Mouse (Mus musculus): ENCODE data around the gene Mpv17l2. TPM values are rescaled to one million over a fixed set of nuclear protein-coding genes. Genes with fewer than 3 reads are reported as not detected.

The Mpv17l2 gene
- polyA plus RNA-seq, 1 experiment from 2014 or later, result 47.6 TPM

DNA sequence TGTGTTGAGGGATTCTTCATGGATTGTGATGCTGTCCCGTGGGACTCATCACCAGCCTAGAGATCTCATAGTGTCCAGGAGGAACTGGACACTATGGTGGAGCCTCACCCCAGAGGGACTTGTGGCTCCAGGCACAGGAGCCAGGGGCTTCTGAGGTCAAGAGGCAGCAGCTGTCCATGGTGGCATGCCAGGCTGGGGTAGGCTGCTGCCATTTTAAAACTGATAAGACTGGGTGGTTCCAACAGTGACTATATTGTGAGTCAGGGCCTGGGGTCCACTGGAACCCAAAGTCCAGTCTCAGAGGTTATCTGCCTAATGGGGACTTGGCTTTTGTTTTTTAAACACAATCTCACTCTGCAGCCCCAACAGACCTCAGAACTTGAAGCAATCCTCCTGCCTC lies 41.1 kb upstream of the Mpv17l2 start:
- H3K9me3 ChIP-seq (replicated peaks; ENCODE audit: control insufficient read depth, low read length), result no peaks in the 10 kb centered on the region
- ATAC-seq (ENCODE audit: insufficient read depth, low FRiP score), result no peak
- no peak overlapping the region for H3K4me2 ChIP-seq (ENCODE audit: low read depth, low read length)
- H3K4me3 ChIP-seq (replicated peaks; ENCODE audit: low read length), result no peak overlapping the region
- H3K27ac ChIP-seq (ENCODE audit: low read length), result no peak overlapping the region
- no peak overlapping the region for H3K9ac ChIP-seq (ENCODE audit: low read length)
- H3K36me3 ChIP-seq (ENCODE audit: control insufficient read depth, insufficient read depth, low read length), result no peaks in the 10 kb centered on the region
- peaks cover 21% of the 10 kb centered on the region for H3K4me1 ChIP-seq (ENCODE audit: control insufficient read depth, insufficient read depth, low read length)
- peaks cover 29% of the 10 kb centered on the region for H3K27me3 ChIP-seq (ENCODE audit: control insufficient read depth, insufficient read depth, low read length)
- WGBS, result 90% methylated on average over 1 of the region's 1 CpGs

DNA sequence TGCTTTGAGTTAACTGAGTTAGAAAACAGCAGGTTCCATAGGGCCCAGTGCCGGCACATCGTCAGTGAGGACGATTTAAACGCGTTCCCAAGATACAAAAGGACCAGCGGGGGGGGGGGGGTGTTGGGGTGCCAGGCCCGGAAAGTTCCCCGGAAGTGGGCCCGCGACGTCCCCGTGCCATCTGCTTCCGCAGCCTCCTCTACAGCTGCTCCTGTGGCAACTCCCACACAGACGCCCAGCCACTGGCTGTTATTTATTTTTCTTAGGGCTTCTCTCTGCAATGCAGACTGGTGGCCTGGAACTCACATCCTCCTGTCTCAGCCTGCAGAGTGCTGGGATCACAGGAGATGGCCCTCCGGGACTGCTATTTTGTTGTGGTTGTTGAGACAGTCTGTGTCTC lies 40.4 kb upstream of the Mpv17l2 start:
- Histone ChIP-seq H3K9me3 (replicated peaks; ENCODE audit: control insufficient read depth, low read length) (no peaks in the 10 kb centered on the region), H3K27ac (ENCODE audit: low read length) (no peak overlapping the region), H3K9ac (ENCODE audit: low read length) (no peak overlapping the region), H3K4me1 (ENCODE audit: control insufficient read depth, insufficient read depth, low read length) (peaks cover 27% of the 10 kb centered on the region), H3K4me3 (replicated peaks; ENCODE audit: low read length) (no peak overlapping the region), H3K4me2 (ENCODE audit: low read depth, low read length) (no peak overlapping the region), H3K36me3 (ENCODE audit: control insufficient read depth, insufficient read depth, low read length) (no peaks in the 10 kb centered on the region), H3K27me3 (ENCODE audit: control insufficient read depth, insufficient read depth, low read length) (peaks cover 29% of the 10 kb centered on the region)
- ATAC-seq (ENCODE audit: insufficient read depth, low FRiP score), result no peak
- WGBS, result 25% methylated on average over 15 of the region's 15 CpGs

DNA sequence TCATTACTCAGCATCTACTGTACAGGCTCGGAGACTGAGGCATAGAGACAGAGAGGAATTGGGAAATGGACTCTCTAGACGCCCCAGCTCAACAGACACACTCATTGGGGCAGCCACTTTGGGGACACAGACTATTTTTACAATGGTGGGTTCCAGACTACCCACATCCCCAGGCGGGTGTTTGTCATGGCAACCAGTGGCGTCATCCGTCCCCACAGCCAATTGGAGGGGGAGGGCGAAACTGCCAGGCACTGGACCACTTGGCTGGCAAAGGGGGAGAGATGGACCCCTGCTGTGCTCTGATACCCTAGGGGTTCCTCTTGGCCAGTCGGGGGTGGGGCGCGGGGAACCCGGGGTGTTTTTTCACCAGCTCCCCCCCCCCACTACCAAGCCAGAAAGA lies 39.9 kb upstream of the Mpv17l2 start:
- no peak for ATAC-seq (ENCODE audit: insufficient read depth, low FRiP score)
- no peaks in the 10 kb centered on the region for H3K36me3 ChIP-seq (ENCODE audit: control insufficient read depth, insufficient read depth, low read length)
- H3K27me3 ChIP-seq (ENCODE audit: control insufficient read depth, insufficient read depth, low read length), result peaks cover 29% of the 10 kb centered on the region
- H3K4me2 ChIP-seq (ENCODE audit: low read depth, low read length), result no peak overlapping the region
- H3K4me3 ChIP-seq (replicated peaks; ENCODE audit: low read length), result no peak overlapping the region
- H3K9me3 ChIP-seq (replicated peaks; ENCODE audit: control insufficient read depth, low read length), result no peaks in the 10 kb centered on the region
- peaks cover 27% of the 10 kb centered on the region for H3K4me1 ChIP-seq (ENCODE audit: control insufficient read depth, insufficient read depth, low read length)
- H3K9ac ChIP-seq (ENCODE audit: low read length), result no peak overlapping the region
- WGBS, result 54% methylated on average over 10 of the region's 10 CpGs
- no peak overlapping the region for H3K27ac ChIP-seq (ENCODE audit: low read length)

DNA sequence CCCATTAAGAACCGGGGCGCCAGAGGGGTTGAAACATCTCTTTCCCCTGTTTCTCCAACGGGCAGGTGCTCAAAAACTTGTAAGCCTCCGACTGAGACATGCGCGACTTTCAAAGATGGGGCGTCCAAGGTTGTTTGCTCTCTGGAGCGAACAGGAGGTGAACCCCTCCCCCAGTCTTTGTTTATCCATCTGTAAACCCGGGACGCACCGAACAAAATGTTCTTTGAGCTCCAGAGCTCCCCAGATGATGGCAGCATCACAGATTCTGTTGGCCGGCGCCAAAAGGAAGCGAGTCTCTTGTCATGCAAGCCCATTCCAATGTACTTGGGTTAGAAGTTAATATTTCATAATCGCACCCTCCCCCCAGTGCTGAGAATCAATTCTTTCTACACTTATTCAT lies 37.5 kb upstream of the Mpv17l2 start:
- H3K9ac ChIP-seq (ENCODE audit: low read length), result peak overlapping the region; percentile 68
- peak overlapping the region; percentile 96 for H3K4me2 ChIP-seq (ENCODE audit: low read depth, low read length)
- H3K27me3 ChIP-seq (ENCODE audit: control insufficient read depth, insufficient read depth, low read length), result peaks cover 22% of the 10 kb centered on the region
- ATAC-seq (ENCODE audit: insufficient read depth, low FRiP score), result no peak
- peak overlapping the region; percentile 64 for H3K4me3 ChIP-seq (replicated peaks; ENCODE audit: low read length)
- H3K4me1 ChIP-seq (ENCODE audit: control insufficient read depth, insufficient read depth, low read length), result peaks cover 19% of the 10 kb centered on the region
- H3K27ac ChIP-seq (ENCODE audit: low read length), result no peak overlapping the region
- no peaks in the 10 kb centered on the region for H3K9me3 ChIP-seq (replicated peaks; ENCODE audit: control insufficient read depth, low read length)
- WGBS, result 10% methylated on average over 15 of the region's 15 CpGs
- H3K36me3 ChIP-seq (ENCODE audit: control insufficient read depth, insufficient read depth, low read length), result no peaks in the 10 kb centered on the region

DNA sequence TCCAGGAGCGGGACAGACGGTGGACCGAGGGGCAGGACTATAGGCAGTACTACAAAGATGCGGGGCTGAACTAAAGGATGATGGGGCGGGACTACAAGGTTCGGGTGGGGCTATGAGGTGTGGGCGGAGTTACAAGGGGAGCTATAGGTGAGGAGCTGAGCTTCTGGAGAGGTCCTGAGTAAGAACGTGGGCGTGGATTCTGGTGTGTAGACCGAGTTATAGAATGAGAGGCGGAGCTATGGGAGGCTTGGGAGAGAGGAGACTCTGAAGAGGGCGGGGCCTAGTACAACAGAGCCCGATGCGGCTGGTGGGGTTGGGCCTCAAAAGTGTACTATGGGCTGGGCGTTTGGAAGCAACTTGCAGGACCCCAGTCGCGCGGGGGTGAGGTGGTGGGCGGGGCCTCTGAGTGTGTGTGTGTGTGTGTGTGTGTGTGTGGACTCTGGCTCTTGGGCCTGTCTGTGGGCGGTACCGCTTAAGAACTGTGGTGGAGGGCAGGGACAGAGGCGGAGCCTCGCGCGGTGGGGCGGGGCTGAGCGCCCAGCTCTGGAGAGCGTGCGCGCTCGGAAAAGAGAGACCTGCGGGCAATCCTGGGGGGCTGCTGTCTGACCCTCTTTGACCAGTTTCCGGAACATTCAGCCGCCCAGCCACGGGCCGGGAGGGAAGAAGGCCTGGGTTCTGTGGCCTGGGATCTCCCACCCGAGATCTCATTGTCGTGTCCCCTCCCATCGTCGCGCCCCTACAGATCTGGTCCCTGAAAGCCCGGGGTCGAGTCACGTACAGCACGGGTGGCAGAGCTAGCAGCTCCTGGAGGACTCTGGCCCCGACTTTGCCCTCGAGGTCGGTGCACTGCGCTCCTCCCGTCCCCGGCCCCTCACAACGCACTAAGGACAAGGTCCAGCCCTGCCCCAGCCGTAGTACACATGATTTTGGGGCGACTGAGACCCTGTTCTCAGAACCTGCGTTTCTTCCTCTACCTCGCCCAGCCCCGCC lies 36.6 kb upstream of the Mpv17l2 start:
- H3K27ac ChIP-seq (ENCODE audit: low read length), result peak overlapping the region; percentile 69
- H3K4me2 ChIP-seq (ENCODE audit: low read depth, low read length), result peak overlapping the region; percentile 96
- no peaks in the 10 kb centered on the region for H3K36me3 ChIP-seq (ENCODE audit: control insufficient read depth, insufficient read depth, low read length)

DNA sequence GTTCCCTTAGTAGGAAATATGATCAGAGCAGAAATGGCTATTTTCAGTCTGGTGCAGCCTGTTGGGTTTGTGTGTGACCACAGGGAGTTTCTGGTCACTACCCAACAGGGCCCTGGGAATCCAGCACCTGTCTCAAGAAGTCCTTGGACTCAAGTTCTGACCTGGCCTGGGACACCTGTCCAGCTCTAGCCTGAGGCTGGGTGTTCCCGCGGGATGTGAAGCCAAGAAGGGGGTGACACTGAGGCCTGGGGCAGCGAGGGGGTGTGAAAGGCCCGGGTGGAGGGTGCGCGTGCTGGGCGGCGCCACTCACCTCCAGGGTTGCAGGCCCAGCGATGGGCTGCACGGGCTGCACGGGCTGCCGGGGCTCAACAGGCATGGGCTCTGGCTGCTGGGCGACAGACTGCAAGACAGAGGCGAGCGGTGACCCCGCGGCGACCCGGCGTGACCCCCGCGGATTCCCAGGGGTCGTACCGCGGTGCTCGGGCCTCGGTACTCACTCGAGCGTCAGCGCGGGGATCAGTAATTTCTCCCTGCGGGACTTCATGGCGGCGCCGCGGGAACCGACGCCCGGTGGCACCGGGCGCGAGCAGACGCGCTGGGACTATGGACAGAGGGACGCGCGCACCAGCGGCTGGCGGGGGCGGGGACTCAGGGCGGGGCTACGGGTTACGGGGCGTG lies 35.8 kb upstream of the Mpv17l2 start:
- no peak for ATAC-seq (ENCODE audit: insufficient read depth, low FRiP score)
- H3K9ac ChIP-seq (ENCODE audit: low read length), result peak overlapping the region; percentile 78
- peak overlapping the region; percentile 69; the same call in 1 of the 2 replicates for H3K27ac ChIP-seq (ENCODE audit: low read length)
- H3K4me1 ChIP-seq (ENCODE audit: control insufficient read depth, insufficient read depth, low read length), result peaks cover 32% of the 10 kb centered on the region
- 2% methylated on average over 54 of the region's 54 CpGs for WGBS
- peaks cover 18% of the 10 kb centered on the region for H3K27me3 ChIP-seq (ENCODE audit: control insufficient read depth, insufficient read depth, low read length)
- peak overlapping the region; percentile 64 for H3K4me3 ChIP-seq (replicated peaks; ENCODE audit: low read length)
- no peaks in the 10 kb centered on the region for H3K9me3 ChIP-seq (replicated peaks; ENCODE audit: control insufficient read depth, low read length)
- H3K36me3 ChIP-seq (ENCODE audit: control insufficient read depth, insufficient read depth, low read length), result no peaks in the 10 kb centered on the region
- peak overlapping the region; percentile 96 for H3K4me2 ChIP-seq (ENCODE audit: low read depth, low read length)

More for the DNA sequence above, 36.6 kb upstream of the Mpv17l2 start:
- H3K4me1 ChIP-seq (ENCODE audit: control insufficient read depth, insufficient read depth, low read length), result peaks cover 28% of the 10 kb centered on the region
- no peaks in the 10 kb centered on the region for H3K9me3 ChIP-seq (replicated peaks; ENCODE audit: control insufficient read depth, low read length)
- H3K9ac ChIP-seq (ENCODE audit: low read length), result peak overlapping the region; percentile 78
- H3K27me3 ChIP-seq (ENCODE audit: control insufficient read depth, insufficient read depth, low read length), result peaks cover 20% of the 10 kb centered on the region
- H3K4me3 ChIP-seq (replicated peaks; ENCODE audit: low read length), result peak overlapping the region; percentile 64
- under 1% methylated on average over 57 of the region's 57 CpGs for WGBS
- ATAC-seq (ENCODE audit: insufficient read depth, low FRiP score), result peak; percentile 89

DNA sequence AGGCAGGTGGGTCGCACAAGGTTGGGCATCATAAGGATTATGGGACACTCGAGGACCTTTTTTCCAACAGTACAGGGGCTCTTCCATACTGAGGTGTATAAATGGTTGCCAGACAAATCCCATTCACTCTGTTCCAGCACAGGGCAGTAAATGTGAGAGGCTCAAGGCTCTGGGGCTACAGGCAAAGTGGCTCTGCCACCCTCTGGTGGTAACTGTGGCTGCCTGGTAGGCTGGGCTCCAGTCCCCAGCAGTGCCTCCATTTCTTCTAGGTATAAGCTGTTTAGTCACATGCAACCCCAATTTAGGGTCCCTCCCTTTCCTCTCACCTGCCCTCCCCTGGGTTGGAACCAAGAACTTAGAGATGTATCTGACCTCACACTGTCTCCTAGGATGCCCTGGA lies 34.6 kb upstream of the Mpv17l2 start:
- Histone ChIP-seq H3K9me3 (replicated peaks; ENCODE audit: control insufficient read depth, low read length) (no peaks in the 10 kb centered on the region), H3K27ac (ENCODE audit: low read length) (no peak overlapping the region), H3K4me2 (ENCODE audit: low read depth, low read length) (no peak overlapping the region), H3K4me1 (ENCODE audit: control insufficient read depth, insufficient read depth, low read length) (peaks cover 44% of the 10 kb centered on the region), H3K9ac (ENCODE audit: low read length) (no peak overlapping the region), H3K4me3 (replicated peaks; ENCODE audit: low read length) (no peak overlapping the region), H3K27me3 (ENCODE audit: control insufficient read depth, insufficient read depth, low read length) (peaks cover 18% of the 10 kb centered on the region), H3K36me3 (ENCODE audit: control insufficient read depth, insufficient read depth, low read length) (no peaks in the 10 kb centered on the region)
- 82% methylated on average over 2 of the region's 2 CpGs for whole genome bisulfite sequencing
- ATAC-seq (ENCODE audit: insufficient read depth, low FRiP score), result no peak

DNA sequence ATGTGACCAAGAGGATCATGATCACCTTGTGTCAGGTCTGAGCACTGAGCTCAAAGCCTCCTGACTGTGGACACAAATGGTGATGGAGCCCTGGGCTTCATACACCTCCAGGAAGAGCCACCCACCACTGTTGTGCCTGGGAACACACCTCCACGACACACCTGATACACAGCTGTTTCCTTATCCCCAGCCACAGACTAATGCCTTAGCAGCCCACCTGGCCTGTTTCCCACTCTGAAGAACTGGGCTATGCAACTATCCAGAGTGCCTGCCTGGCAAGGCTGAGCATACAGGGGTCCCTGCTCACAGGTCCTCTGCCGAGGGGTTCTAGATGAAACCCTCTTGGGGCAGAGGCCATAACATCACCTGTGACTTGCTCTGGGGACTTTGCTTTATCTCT lies 33.5 kb upstream of the Mpv17l2 start:
- H3K27me3 ChIP-seq (ENCODE audit: control insufficient read depth, insufficient read depth, low read length), result peaks cover 9% of the 10 kb centered on the region
- no peak overlapping the region for H3K27ac ChIP-seq (ENCODE audit: low read length)
- ATAC-seq (ENCODE audit: insufficient read depth, low FRiP score), result no peak
- no peak overlapping the region for H3K4me2 ChIP-seq (ENCODE audit: low read depth, low read length)
- no peaks in the 10 kb centered on the region; the same call in 1 of the 2 replicates for H3K36me3 ChIP-seq (ENCODE audit: control insufficient read depth, insufficient read depth, low read length)
- peaks cover 48% of the 10 kb centered on the region for H3K4me1 ChIP-seq (ENCODE audit: control insufficient read depth, insufficient read depth, low read length)
- no peaks in the 10 kb centered on the region for H3K9me3 ChIP-seq (replicated peaks; ENCODE audit: control insufficient read depth, low read length)
- whole genome bisulfite sequencing, result 76% methylated on average over 2 of the region's 2 CpGs
- no peak overlapping the region for H3K9ac ChIP-seq (ENCODE audit: low read length)
- H3K4me3 ChIP-seq (replicated peaks; ENCODE audit: low read length), result no peak overlapping the region

DNA sequence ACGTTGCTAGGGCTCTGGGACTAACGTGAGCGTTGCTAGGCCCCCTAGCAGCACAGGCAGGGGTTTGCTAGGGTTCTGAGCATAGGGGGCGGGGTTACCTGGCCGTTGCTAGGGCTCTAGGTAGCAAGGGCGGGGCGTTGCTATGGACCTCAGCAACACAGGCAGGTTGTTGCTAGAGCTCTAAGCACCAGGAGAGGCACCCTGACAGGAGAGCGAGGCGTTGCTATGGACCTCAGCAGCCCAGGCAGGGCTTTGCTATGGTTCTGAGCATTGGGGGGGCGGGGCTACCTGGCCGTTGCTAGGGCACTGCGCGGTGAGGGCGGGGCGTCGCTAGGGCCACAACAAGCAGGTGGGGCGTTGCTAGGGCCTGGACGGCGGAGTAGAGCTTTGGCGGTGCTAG lies 32.0 kb upstream of the Mpv17l2 start:
- peak; percentile 46 for ATAC-seq (ENCODE audit: insufficient read depth, low FRiP score)
- peak overlapping the region; percentile 93 for H3K4me2 ChIP-seq (ENCODE audit: low read depth, low read length)
- no peaks in the 10 kb centered on the region for H3K27me3 ChIP-seq (ENCODE audit: control insufficient read depth, insufficient read depth, low read length)
- H3K36me3 ChIP-seq (ENCODE audit: control insufficient read depth, insufficient read depth, low read length), result peaks cover 11% of the 10 kb centered on the region
- under 1% methylated on average over 20 of the region's 20 CpGs for WGBS
- peak overlapping the region; percentile 89 for H3K27ac ChIP-seq (ENCODE audit: low read length)
- H3K9me3 ChIP-seq (replicated peaks; ENCODE audit: control insufficient read depth, low read length), result no peaks in the 10 kb centered on the region
- H3K9ac ChIP-seq (ENCODE audit: low read length), result peak overlapping the region; percentile 96
- peaks cover 41% of the 10 kb centered on the region for H3K4me1 ChIP-seq (ENCODE audit: control insufficient read depth, insufficient read depth, low read length)
- H3K4me3 ChIP-seq (replicated peaks; ENCODE audit: low read length), result peak overlapping the region; percentile 83
